ENCODE assay signal across 13 mouse cellular contexts in the genomic region with DNA sequence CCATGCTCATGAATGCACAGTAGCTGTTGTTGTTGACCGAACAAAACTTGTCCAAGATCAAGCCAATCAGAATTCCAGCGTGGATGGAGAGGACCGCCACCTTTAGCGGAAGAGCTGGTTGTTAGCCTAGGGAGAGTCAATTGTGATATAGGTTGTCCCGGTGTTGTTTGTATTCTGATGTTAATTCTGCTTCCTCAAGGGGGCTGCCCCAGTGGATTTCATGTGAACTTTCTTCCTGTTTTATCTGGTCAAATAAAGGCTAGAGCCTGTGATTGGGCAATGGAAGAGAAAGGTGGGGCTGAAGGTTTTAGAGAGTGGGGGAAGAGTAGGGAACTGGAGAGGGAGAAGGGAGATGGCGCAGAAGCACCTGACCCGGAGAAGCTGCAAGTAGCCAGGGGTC.
"Had no signal": no experiment of that assay in that cellular context is flagged by ENCODE, and none has a peak within 500 bp of the region (broad histone marks: within the 10 kb centered on the region; RNA-seq: fewer than 3 reads in every experiment).

No protein-coding gene starts in this region.

- H3K9ac ChIP-seq: limb, embryonic 13.5 days; liver, embryonic 14.5 days; midbrain, embryonic 15.5 days; neural tube, embryonic 13.5 days had no signal

- H3K4me2 ChIP-seq: limb, embryonic 13.5 days; midbrain, embryonic 11.5 days; midbrain, embryonic 15.5 days; neural tube, embryonic 13.5 days had no signal

- H3K4me1 ChIP-seq: neural tube, embryonic 13.5 days had no signal

- H3K27me3 ChIP-seq: limb, embryonic 13.5 days; megakaryocyte, embryonic 14.5 days; midbrain, embryonic 15.5 days; neural tube, embryonic 13.5 days had no signal

- H3K27ac ChIP-seq: layer of hippocampus, adult 2 months; limb, embryonic 13.5 days; liver, embryonic 14.5 days; midbrain, embryonic 15.5 days; neural tube, embryonic 13.5 days had no signal

- H3K36me3 ChIP-seq: limb, embryonic 13.5 days; midbrain, embryonic 15.5 days; neural tube, embryonic 13.5 days had no signal

- ATAC-seq: midbrain, embryonic 15.5 days had no signal

- DNase-seq: kidney, postnatal 10 days; kidney, postnatal 4 days; left cerebral cortex, postnatal 4 days; lung, adult 18-20 months; right cerebral cortex, postnatal 14 days; thymus, postnatal 4 days had no signal

- H3K9me3 ChIP-seq: limb, embryonic 13.5 days; megakaryocyte, embryonic 14.5 days; midbrain, embryonic 15.5 days; neural tube, embryonic 13.5 days had no signal

- H3K4me3 ChIP-seq: layer of hippocampus, adult 2 months; limb, embryonic 13.5 days; megakaryocyte, embryonic 14.5 days; midbrain, embryonic 15.5 days; neural tube, embryonic 13.5 days had no signal
